In the genomic region with DNA sequence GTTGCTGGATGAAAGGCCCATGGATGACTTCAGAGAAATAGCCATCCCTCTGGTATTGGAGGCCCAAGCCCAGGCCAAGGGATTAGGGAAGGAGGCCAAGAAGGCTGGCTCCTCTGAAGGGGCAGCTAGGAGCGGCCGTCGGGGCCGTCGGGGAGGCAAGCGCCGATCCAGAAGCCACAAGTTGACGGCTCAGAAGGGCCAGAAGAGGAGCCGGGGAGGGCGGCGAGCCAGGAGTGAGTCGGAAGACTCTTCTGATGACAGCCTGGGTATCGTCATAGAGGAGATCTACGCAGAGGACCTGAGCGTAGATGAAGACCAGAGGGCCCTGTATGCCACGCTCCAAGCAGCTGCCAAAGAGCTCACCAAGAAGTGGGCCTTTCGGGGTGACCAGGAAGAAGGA, we compare ENCODE assay signal across 9 mouse cellular contexts. TPM values are rescaled to one million over a fixed set of nuclear protein-coding genes. Genes with fewer than 3 reads are reported as not detected.
DNase-seq lines count a peak whose midpoint lies in the region; ATAC-seq and TF ChIP-seq lines count a peak whose summit lies in the region.
"Had no signal": no experiment of that assay in that cellular context is flagged by ENCODE, and none has a peak within 500 bp of the region (broad histone marks: within the 10 kb centered on the region; RNA-seq: fewer than 3 reads in every experiment).

No protein-coding gene starts in this region.

- H3K4me2 ChIP-seq in midbrain, postnatal 0 days (ENCODE audit: low read depth, low read length, poor library complexity, severe bottlenecking) = peak overlapping the region; percentile 93

- no peak for ATAC-seq in midbrain, postnatal 0 days (ENCODE audit: low FRiP score)
- ATAC-seq in frontal cortex, adult (ENCODE audit: low TSS enrichment) = no peak
- ATAC-seq in megakaryocyte, adult 5-6 weeks (ENCODE audit: poor library complexity, severe bottlenecking) = no peak

- peaks cover 31% of the 10 kb centered on the region for H3K4me1 ChIP-seq in midbrain, postnatal 0 days (ENCODE audit: insufficient read depth, low read length)

- TF ChIP-seq CTCF in layer of hippocampus, adult 2 months (conservative IDR thresholded peaks at IDR 0.05) = no peak
- no peak for TF ChIP-seq CTCF in midbrain, postnatal 0 days (IDR thresholded peaks at IDR 0.05)

- peak overlapping the region; percentile 98 for H3K27ac ChIP-seq in layer of hippocampus, adult 2 months
- H3K27ac ChIP-seq in midbrain, postnatal 0 days (ENCODE audit: low read depth, low read length) = peak overlapping the region; percentile 93

- no peaks in the 10 kb centered on the region for H3K9me3 ChIP-seq in midbrain, postnatal 0 days (ENCODE audit: low read length)

- H3K36me3 ChIP-seq in midbrain, postnatal 0 days (ENCODE audit: insufficient read depth, low read length) = no peaks in the 10 kb centered on the region; the same call in 1 of the 2 replicates

- peak in 1 of 2 experiments; percentile 43 for DNase-seq in layer of hippocampus, adult 2 months (ENCODE audit: low spot score in 2 of 2)
- DNase-seq in layer of hippocampus, adult 8-10 months (ENCODE audit: low spot score in 2 of 2) = no peak
- peak; percentile 66 to 72 for DNase-seq in cerebellum, postnatal 25 days
- DNase-seq in heart, postnatal 4 days = peak; percentile 24
- DNase-seq in midbrain, postnatal 0 days (ENCODE audit: low spot score) = peak; percentile 49
- DNase-seq in layer of hippocampus, postnatal 25 days (ENCODE audit: extremely low spot score in 1 of 2, low spot score in 1 of 2) = no peak

- H3K4me3 ChIP-seq in layer of hippocampus, adult 2 months = peak overlapping the region; percentile 87
- peak overlapping the region; percentile 69 for H3K4me3 ChIP-seq in midbrain, postnatal 0 days (ENCODE audit: low read depth, low read length)

- H3K9ac ChIP-seq in midbrain, postnatal 0 days (replicated peaks; ENCODE audit: low read length, poor library complexity, severe bottlenecking) = peak overlapping the region; percentile 93

- WGBS in midbrain, postnatal 0 days = 13% methylated on average over 17 of the region's 17 CpGs

- H3K27me3 ChIP-seq in midbrain, postnatal 0 days (ENCODE audit: insufficient read depth, low read length) = no peaks in the 10 kb centered on the region

RNA-seq across cellular contexts. Expression of a gene that starts 0.9 kb away (rescaled TPM):
- 100 to 1,000 TPM; 348 to 373 TPM for total RNA-seq in layer of hippocampus, adult 2 months (2021)
- 100 to 1,000 TPM; 311 to 360 (median 338) TPM for total RNA-seq in layer of hippocampus, adult 8-10 months (2022)
- total RNA-seq in heart, postnatal 4 days (2021) = 1 to 10 TPM; 6.3 to 7.3 TPM
- total RNA-seq in midbrain, postnatal 0 days (2014; rRNA removed) = 155 and 174 TPM in 2 replicates
- polyA plus RNA-seq in midbrain, postnatal 0 days (2015; fragmentation: Nextera tagmentation; extraction: Ambion mirVana) = 180 and 187 TPM in 2 replicates
- 100 to 1,000 TPM; 320 to 337 TPM for total RNA-seq in layer of hippocampus, postnatal 25 days (2021)
- not detected in 2 replicates for total RNA-seq in megakaryocyte, adult 5-6 weeks (2015)
- not detected in 2 replicates for total RNA-seq in megakaryocyte, adult 5-6 weeks (2017)

RNA-seq across cellular contexts. Expression of a gene that starts 14.1 kb away (rescaled TPM):
- total RNA-seq in layer of hippocampus, adult 2 months (2021) = 100 to 1,000 TPM; 103 to 121 TPM
- total RNA-seq in layer of hippocampus, adult 8-10 months (2022) = 100 to 1,000 TPM in 2 of 4 experiments, 10 to 100 TPM in 2; 93.0 to 128 (median 106) TPM
- total RNA-seq in heart, postnatal 4 days (2021) = not detected
- 41.2 and 54.0 TPM in 2 replicates for total RNA-seq in midbrain, postnatal 0 days (2014; rRNA removed)
- 64.8 and 65.2 TPM in 2 replicates for polyA plus RNA-seq in midbrain, postnatal 0 days (2015; fragmentation: Nextera tagmentation; extraction: Ambion mirVana)
- 100 to 1,000 TPM; 104 to 117 TPM for total RNA-seq in layer of hippocampus, postnatal 25 days (2021)
- not detected in 2 replicates for total RNA-seq in megakaryocyte, adult 5-6 weeks (2015)
- not detected in 2 replicates for total RNA-seq in megakaryocyte, adult 5-6 weeks (2017)
- total RNA-seq: heart, postnatal 10 days had no signal

RNA-seq across cellular contexts. Expression of a gene that starts 21.5 kb away (rescaled TPM):
- total RNA-seq in layer of hippocampus, adult 2 months (2021) = 1,000 to 10,000 TPM; 2,074 to 2,160 TPM
- total RNA-seq in layer of hippocampus, adult 8-10 months (2022) = 1,000 to 10,000 TPM; 1,722 to 2,104 (median 1,900) TPM
- 100 to 1,000 TPM; 309 to 310 TPM for total RNA-seq in heart, postnatal 4 days (2021)
- 1,835 and 1,985 TPM in 2 replicates for total RNA-seq in midbrain, postnatal 0 days (2014; rRNA removed)
- polyA plus RNA-seq in midbrain, postnatal 0 days (2015; fragmentation: Nextera tagmentation; extraction: Ambion mirVana) = 467 and 471 TPM in 2 replicates
- total RNA-seq in layer of hippocampus, postnatal 25 days (2021) = 1,000 to 10,000 TPM; 2,256 to 2,439 TPM
- total RNA-seq in megakaryocyte, adult 5-6 weeks (2015) = 113 and 140 TPM in 2 replicates
- 322 and 392 TPM in 2 replicates for total RNA-seq in megakaryocyte, adult 5-6 weeks (2017)

RNA-seq across cellular contexts. Expression of a gene that starts 37.5 kb away (rescaled TPM):
- total RNA-seq in layer of hippocampus, adult 2 months (2021) = 10 to 100 TPM; 52.3 to 55.5 TPM
- 10 to 100 TPM; 47.3 to 63.6 (median 51.9) TPM for total RNA-seq in layer of hippocampus, adult 8-10 months (2022)
- under 1 TPM in 1 of 2 experiments, not detected in 1; 0.05 TPM for total RNA-seq in heart, postnatal 4 days (2021)
- total RNA-seq in midbrain, postnatal 0 days (2014; rRNA removed) = 48.8 and 49.0 TPM in 2 replicates
- 9.0 and 9.2 TPM in 2 replicates for polyA plus RNA-seq in midbrain, postnatal 0 days (2015; fragmentation: Nextera tagmentation; extraction: Ambion mirVana)
- 10 to 100 TPM; 52.6 to 53.6 TPM for total RNA-seq in layer of hippocampus, postnatal 25 days (2021)
- total RNA-seq in megakaryocyte, adult 5-6 weeks (2015) = 0.18 TPM in 1 of 2 replicates, not detected in the other
- total RNA-seq in megakaryocyte, adult 5-6 weeks (2017) = 0.04 and 0.11 TPM in 2 replicates

RNA-seq across cellular contexts. Expression of a gene that starts 39.1 kb away (rescaled TPM):
- under 1 TPM; 0.10 to 0.20 TPM for total RNA-seq in layer of hippocampus, adult 2 months (2021)
- not detected for total RNA-seq in layer of hippocampus, adult 8-10 months (2022)
- 1 to 10 TPM; 1.9 to 2.7 TPM for total RNA-seq in heart, postnatal 4 days (2021)
- total RNA-seq in midbrain, postnatal 0 days (2014; rRNA removed) = 0.11 and 0.14 TPM in 2 replicates
- 0.11 TPM in 1 of 2 replicates, not detected in the other for polyA plus RNA-seq in midbrain, postnatal 0 days (2015; fragmentation: Nextera tagmentation; extraction: Ambion mirVana)
- under 1 TPM in 1 of 2 experiments, not detected in 1; 0.09 TPM for total RNA-seq in layer of hippocampus, postnatal 25 days (2021)
- total RNA-seq in megakaryocyte, adult 5-6 weeks (2015) = 16.0 and 18.1 TPM in 2 replicates
- 14.5 and 16.6 TPM in 2 replicates for total RNA-seq in megakaryocyte, adult 5-6 weeks (2017)

Comparison
In these comparisons a context has a peak if more than half of its experiments do, and no peak if none do; other contexts are left out.
1. DNase-seq: peak in cerebellum, postnatal 25 days (2 of 2), heart, postnatal 4 days (single experiment) and midbrain, postnatal 0 days (single experiment); none in layer of hippocampus, adult 8-10 months (0 of 2) and layer of hippocampus, postnatal 25 days (0 of 2).
2. RNA of a gene that starts 0.9 kb away (total RNA-seq): 348 to 373 TPM in layer of hippocampus, adult 2 months, 311 to 360 TPM in layer of hippocampus, adult 8-10 months, 320 to 337 TPM in layer of hippocampus, postnatal 25 days and 155 to 174 TPM in midbrain, postnatal 0 days; 6.3 to 7.3 TPM in heart, postnatal 4 days and not detected in megakaryocyte, adult 5-6 weeks; every median in the first group is over 10 times any median in the second.
3. RNA of a gene that starts 14.1 kb away (total RNA-seq): 103 to 121 TPM in layer of hippocampus, adult 2 months, 104 to 117 TPM in layer of hippocampus, postnatal 25 days, 93.0 to 128 TPM in layer of hippocampus, adult 8-10 months and 41.2 to 54.0 TPM in midbrain, postnatal 0 days; not detected in heart, postnatal 4 days and not detected in megakaryocyte, adult 5-6 weeks; every median in the first group is over 10 times any median in the second.